Mouse (Mus musculus): ENCODE data around the gene Otop1. TPM values are rescaled to one million over a fixed set of nuclear protein-coding genes. Genes with fewer than 3 reads are reported as not detected.

Otop1 gene
- total and polyA plus RNA-seq, 2 experiments from 2014 or later = not detected

GRCm38 (mm10) chr5:38258773-38259146 lies 17.0 kb upstream of the Otop1 start:
- ATAC-seq (ENCODE audit: insufficient read depth, low read depth) (no peak), DNase-seq (ENCODE audit: low spot score) (no peak)
- Histone ChIP-seq H3K4me3 (ENCODE audit: low read depth, low read length) (no peak overlapping the region), H3K27ac (ENCODE audit: low read depth) (no peak overlapping the region), H3K27me3 (ENCODE audit: control insufficient read depth, insufficient read depth, low read length) (no peaks in the 10 kb centered on the region), H3K9me3 (replicated peaks; ENCODE audit: control insufficient read depth, low read length) (no peaks in the 10 kb centered on the region; the same call in 1 of the 2 replicates), H3K36me3 (replicated peaks; ENCODE audit: control insufficient read depth, insufficient read depth, low read length) (peaks cover 15% of the 10 kb centered on the region), H3K4me1 (ENCODE audit: control insufficient read depth, insufficient read depth) (peaks cover 4% of the 10 kb centered on the region), H3K9ac (replicated peaks; ENCODE audit: low read depth, low read length) (no peak overlapping the region), H3K4me2 (ENCODE audit: low read depth, low read length) (no peak overlapping the region)
- 85% methylated on average over 5 of the region's 5 CpGs for WGBS
- no peak for TF ChIP-seq CTCF (IDR thresholded peaks at IDR 0.05; ENCODE audit: low read depth)
- TF ChIP-seq EP300 (IDR thresholded peaks at IDR 0.05; ENCODE audit: low read depth) = no peak

GRCm38 (mm10) chr5:38259455-38260106 lies 16.2 kb upstream of the Otop1 start:
- H3K36me3 ChIP-seq (replicated peaks; ENCODE audit: control insufficient read depth, insufficient read depth, low read length) = peaks cover 23% of the 10 kb centered on the region
- peaks cover 4% of the 10 kb centered on the region for H3K4me1 ChIP-seq (ENCODE audit: control insufficient read depth, insufficient read depth)
- WGBS = 39% methylated on average over 8 of the region's 9 CpGs
- TF ChIP-seq CTCF (IDR thresholded peaks at IDR 0.05; ENCODE audit: low read depth) (no peak), EP300 (IDR thresholded peaks at IDR 0.05; ENCODE audit: low read depth) (no peak)
- peak overlapping the region; percentile 69 for H3K4me3 ChIP-seq (ENCODE audit: low read depth, low read length)
- H3K27me3 ChIP-seq (ENCODE audit: control insufficient read depth, insufficient read depth, low read length) = no peaks in the 10 kb centered on the region
- ATAC-seq (ENCODE audit: insufficient read depth, low read depth) (no peak), DNase-seq (ENCODE audit: low spot score) (no peak)
- peak overlapping the region; percentile 69 for H3K9ac ChIP-seq (replicated peaks; ENCODE audit: low read depth, low read length)
- no peaks in the 10 kb centered on the region; the same call in 1 of the 2 replicates for H3K9me3 ChIP-seq (replicated peaks; ENCODE audit: control insufficient read depth, low read length)
- H3K27ac ChIP-seq (ENCODE audit: low read depth) = peak overlapping the region; percentile 83
- peak overlapping the region; percentile 72 for H3K4me2 ChIP-seq (ENCODE audit: low read depth, low read length)

- under 1% methylated on average over 40 of the region's 40 CpGs for WGBS
- Histone ChIP-seq H3K9ac (replicated peaks; ENCODE audit: low read depth, low read length) (peak within 1 kb of the TSS; percentile 69), H3K9me3 (replicated peaks; ENCODE audit: control insufficient read depth, low read length) (no peaks in the 10 kb centered on the region; the same call in 1 of the 2 replicates), H3K4me1 (ENCODE audit: control insufficient read depth, insufficient read depth) (peaks cover 4% of the 10 kb centered on the region), H3K4me2 (ENCODE audit: low read depth, low read length) (peak within 1 kb of the TSS; percentile 72), H3K27ac (ENCODE audit: low read depth) (peak within 1 kb of the TSS; percentile 83), H3K4me3 (ENCODE audit: low read depth, low read length) (peak within 1 kb of the TSS; percentile 69), H3K36me3 (replicated peaks; ENCODE audit: control insufficient read depth, insufficient read depth, low read length) (peaks cover 29% of the 10 kb centered on the region), H3K27me3 (ENCODE audit: control insufficient read depth, insufficient read depth, low read length) (no peaks in the 10 kb centered on the region)
- TF ChIP-seq EP300 (IDR thresholded peaks at IDR 0.05; ENCODE audit: low read depth) (peak; percentile 41; the same call in 1 of the 2 replicates), CTCF (IDR thresholded peaks at IDR 0.05; ENCODE audit: low read depth) (no peak)
- ATAC-seq (ENCODE audit: insufficient read depth, low read depth) (peak; percentile 78), DNase-seq (ENCODE audit: low spot score) (peak; percentile 63)
Observed at GRCm38 (mm10) chr5:38260107-38260682, 15.6 kb upstream of the Otop1 start, which contains the start of gene Tmem128. TSS of gene Tmem128 (plus strand) at chr5:38260185.

DNA sequence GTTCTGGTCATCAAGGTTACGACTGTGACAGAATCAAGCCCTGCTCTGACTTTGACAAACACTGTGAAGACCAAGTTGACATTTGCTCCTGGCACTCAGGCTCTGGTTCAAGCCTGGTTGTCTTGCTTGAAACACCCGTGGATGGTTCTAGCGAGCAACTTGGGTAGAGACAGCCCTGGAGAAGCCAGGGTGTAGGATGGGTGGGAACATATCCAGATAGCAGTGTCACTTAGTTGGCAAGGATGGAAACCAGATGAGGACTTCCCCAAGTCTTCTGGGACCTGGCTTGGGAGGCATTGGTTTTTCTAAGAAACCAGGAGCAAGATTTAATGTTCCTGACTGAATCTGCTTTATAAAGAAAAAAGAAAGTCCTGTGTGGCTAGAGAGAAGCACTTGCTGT lies 4.8 kb upstream of the Otop1 start:
- H3K36me3 ChIP-seq (replicated peaks; ENCODE audit: control insufficient read depth, insufficient read depth, low read length) = peaks cover 53% of the 10 kb centered on the region
- TF ChIP-seq CTCF (IDR thresholded peaks at IDR 0.05; ENCODE audit: low read depth) = no peak
- no peak for TF ChIP-seq EP300 (IDR thresholded peaks at IDR 0.05; ENCODE audit: low read depth)
- no peaks in the 10 kb centered on the region for H3K9me3 ChIP-seq (replicated peaks; ENCODE audit: control insufficient read depth, low read length)
- peaks cover 20% of the 10 kb centered on the region for H3K27me3 ChIP-seq (ENCODE audit: control insufficient read depth, insufficient read depth, low read length)
- WGBS = 77% methylated on average over 3 of the region's 3 CpGs
- no peak overlapping the region for H3K4me3 ChIP-seq (ENCODE audit: low read depth, low read length)
- no peak overlapping the region for H3K9ac ChIP-seq (replicated peaks; ENCODE audit: low read depth, low read length)
- no peak overlapping the region for H3K4me2 ChIP-seq (ENCODE audit: low read depth, low read length)
- ATAC-seq (ENCODE audit: insufficient read depth, low read depth) (no peak), DNase-seq (ENCODE audit: low spot score) (no peak)
- no peak overlapping the region for H3K27ac ChIP-seq (ENCODE audit: low read depth)
- no peaks in the 10 kb centered on the region for H3K4me1 ChIP-seq (ENCODE audit: control insufficient read depth, insufficient read depth)

GRCm38 (mm10) chr5:38273831-38274230 lies 1.9 kb upstream of the Otop1 start:
- Histone ChIP-seq H3K9ac (replicated peaks; ENCODE audit: low read depth, low read length) (no peak overlapping the region), H3K36me3 (replicated peaks; ENCODE audit: control insufficient read depth, insufficient read depth, low read length) (peaks cover 26% of the 10 kb centered on the region), H3K9me3 (replicated peaks; ENCODE audit: control insufficient read depth, low read length) (no peaks in the 10 kb centered on the region), H3K4me3 (ENCODE audit: low read depth, low read length) (no peak overlapping the region), H3K27ac (ENCODE audit: low read depth) (no peak overlapping the region), H3K4me1 (ENCODE audit: control insufficient read depth, insufficient read depth) (no peaks in the 10 kb centered on the region), H3K4me2 (ENCODE audit: low read depth, low read length) (no peak overlapping the region), H3K27me3 (ENCODE audit: control insufficient read depth, insufficient read depth, low read length) (peaks cover 48% of the 10 kb centered on the region)
- 80% methylated on average over 4 of the region's 4 CpGs for WGBS
- DNase-seq (ENCODE audit: low spot score) (no peak), ATAC-seq (ENCODE audit: insufficient read depth, low read depth) (no peak)
- TF ChIP-seq CTCF (IDR thresholded peaks at IDR 0.05; ENCODE audit: low read depth) (no peak), EP300 (IDR thresholded peaks at IDR 0.05; ENCODE audit: low read depth) (no peak)
